Mouse (Mus musculus): ENCODE data around the gene Dnajc27. TPM values are rescaled to one million over a fixed set of nuclear protein-coding genes. Genes with fewer than 3 reads are reported as not detected.

Dnajc27 gene
- total and polyA plus RNA-seq, 3 experiments, result 7.9 to 10.1 (median 9.8) TPM

GRCm38 (mm10) chr12:4116132-4116531 is 33.7 kb downstream of the Dnajc27 start:
- no peaks in the 10 kb centered on the region for H3K79me2 ChIP-seq (replicated peaks; ENCODE audit: control insufficient read depth, extremely low read depth, insufficient read depth, poor library complexity, severe bottlenecking)
- no peak for TF ChIP-seq MAX (IDR thresholded peaks at IDR 0.05; ENCODE audit: low read length)
- no peak for TF ChIP-seq E2F4 (IDR thresholded peaks at IDR 0.05; ENCODE audit: insufficient replicate concordance, low read depth, low read length)
- TF ChIP-seq KAT2A (IDR thresholded peaks at IDR 0.05; ENCODE audit: insufficient replicate concordance, low read length), result no peak
- no peak for TF ChIP-seq TBP (conservative IDR thresholded peaks at IDR 0.05; ENCODE audit: low read depth, low read length)
- TF ChIP-seq POLR2AphosphoS2 (IDR thresholded peaks at IDR 0.05; ENCODE audit: low read depth, low read length), result no peak
- no peak for TF ChIP-seq GABPA (IDR thresholded peaks at IDR 0.05; ENCODE audit: insufficient replicate concordance, low read depth, low read length)
- TF ChIP-seq MAFK (IDR thresholded peaks at IDR 0.05; ENCODE audit: insufficient replicate concordance, low read length), result no peak
- TF ChIP-seq PAX5 (IDR thresholded peaks at IDR 0.05; ENCODE audit: low read length), result no peak
- no peak for TF ChIP-seq USF1 (IDR thresholded peaks at IDR 0.05; ENCODE audit: low read depth, low read length)
- no peak overlapping the region for H3K4me3 ChIP-seq (replicated peaks in 1 of 3; ENCODE audit: low read depth in 2 of 3, low read length in 2 of 3, poor library complexity in 1 of 3)
- no peaks in the 10 kb centered on the region for H3K27me3 ChIP-seq (replicated peaks)
- in situ Hi-C loops (cut with MboI; ENCODE audit: low pct_ligation_motif_present, low pct_unique_long_range_greater_than_20kb, low sequenced_read_pairs), result no loop called here
- DNase-seq (ENCODE audit: extremely low read depth), result no peak
- no peak overlapping the region for H3K9ac ChIP-seq (ENCODE audit: insufficient read depth, low read depth)
- H3K9me3 ChIP-seq (replicated peaks; ENCODE audit: low read length), result no peaks in the 10 kb centered on the region
- dilution Hi-C loops (cut with MboI; ENCODE audit: extremely low pct_ligation_motif_present, extremely low pct_unique_long_range_greater_than_20kb, low sequenced_read_pairs), result no loop called here
- H3K27ac ChIP-seq (ENCODE audit: insufficient read depth, low read depth), result no peak overlapping the region
- peaks cover 3 to 37% of the 10 kb centered on the region in 2 experiments for H3K36me3 ChIP-seq (replicated peaks in 1 of 2; ENCODE audit: control insufficient read depth in 1 of 2, insufficient read depth in 1 of 2, low read length in 1 of 2)
- no peak overlapping the region for H3K4me2 ChIP-seq (ENCODE audit: insufficient read depth, low read depth, poor library complexity, severe bottlenecking)
- peaks cover 0 to 8% of the 10 kb centered on the region in 2 experiments; a peak in 2 of 4 replicates for H3K4me1 ChIP-seq (ENCODE audit: control insufficient read depth in 1 of 2, insufficient read depth in 2 of 2)

GRCm38 (mm10) chr12:4117136-4117535 is 34.8 kb downstream of the Dnajc27 start:
- dilution Hi-C loops (cut with MboI; ENCODE audit: extremely low pct_ligation_motif_present, extremely low pct_unique_long_range_greater_than_20kb, low sequenced_read_pairs), result no loop called here
- no peak overlapping the region for H3K9ac ChIP-seq (ENCODE audit: insufficient read depth, low read depth)
- in situ Hi-C loops (cut with MboI; ENCODE audit: low pct_ligation_motif_present, low pct_unique_long_range_greater_than_20kb, low sequenced_read_pairs), result no loop called here
- no peak overlapping the region for H3K4me2 ChIP-seq (ENCODE audit: insufficient read depth, low read depth, poor library complexity, severe bottlenecking)
- no peaks in the 10 kb centered on the region for H3K9me3 ChIP-seq (replicated peaks; ENCODE audit: low read length)
- no peak overlapping the region for H3K4me3 ChIP-seq (replicated peaks in 1 of 3; ENCODE audit: low read depth in 2 of 3, low read length in 2 of 3, poor library complexity in 1 of 3)
- no peaks in the 10 kb centered on the region for H3K79me2 ChIP-seq (replicated peaks; ENCODE audit: control insufficient read depth, extremely low read depth, insufficient read depth, poor library complexity, severe bottlenecking)
- H3K27me3 ChIP-seq (replicated peaks), result no peaks in the 10 kb centered on the region
- no peak for TF ChIP-seq PAX5 (IDR thresholded peaks at IDR 0.05; ENCODE audit: low read length)
- no peak for TF ChIP-seq NRF1 (IDR thresholded peaks at IDR 0.05; ENCODE audit: low read depth, low read length)
- TF ChIP-seq HCFC1 (IDR thresholded peaks at IDR 0.05; ENCODE audit: low read depth, low read length), result no peak
- TF ChIP-seq MEF2A (IDR thresholded peaks at IDR 0.05; ENCODE audit: borderline replicate concordance, low read depth, low read length), result no peak
- no peak for TF ChIP-seq CHD2 (IDR thresholded peaks at IDR 0.05; ENCODE audit: low read length)
- no peak for TF ChIP-seq ZMIZ1 (IDR thresholded peaks at IDR 0.05; ENCODE audit: low read depth, low read length)
- no peak for TF ChIP-seq JUND (conservative IDR thresholded peaks at IDR 0.05; ENCODE audit: low read depth, low read length)
- TF ChIP-seq BHLHE40 (IDR thresholded peaks at IDR 0.05; ENCODE audit: low read depth, low read length), result no peak
- DNase-seq (ENCODE audit: extremely low read depth), result no peak
- H3K27ac ChIP-seq (ENCODE audit: insufficient read depth, low read depth), result no peak overlapping the region
- H3K4me1 ChIP-seq (ENCODE audit: control insufficient read depth in 1 of 2, insufficient read depth in 2 of 2), result peaks cover 0 to 8% of the 10 kb centered on the region in 2 experiments; a peak in 2 of 4 replicates
- peaks cover 3 to 37% of the 10 kb centered on the region in 2 experiments for H3K36me3 ChIP-seq (replicated peaks in 1 of 2; ENCODE audit: control insufficient read depth in 1 of 2, insufficient read depth in 1 of 2, low read length in 1 of 2)
